Mouse (Mus musculus) MEL (cell line): Measurements from ENCODE around the gene Ski.

Experiments used
- BHLHE40 ChIP-seq: IDR thresholded peaks from 2 replicates; pipeline ENCODE4 v1.6.1; 2012; ENCODE audit warnings: low read depth, mild to moderate bottlenecking, inconsistent platforms, low read length, improper control_type of control experiment, borderline replicate concordance
- E2F4 ChIP-seq: IDR thresholded peaks from 2 replicates; pipeline ENCODE4 v1.6.1; 2011; ENCODE audit warnings: low read depth, low read length, improper control_type of control experiment, borderline replicate concordance
- ETS1 ChIP-seq: IDR thresholded peaks from 2 replicates; pipeline ENCODE4 v1.6.1; 2012; ENCODE audit warnings: low read depth, mild to moderate bottlenecking, inconsistent platforms, low read length, improper control_type of control experiment, moderate library complexity
- GABPA ChIP-seq: IDR thresholded peaks from 2 replicates; pipeline ENCODE4 v1.6.1; 2012; ENCODE audit warnings: low read depth, mild to moderate bottlenecking, inconsistent platforms, low read length, improper control_type of control experiment, moderate library complexity
- MAFK ChIP-seq: IDR thresholded peaks from 2 replicates; pipeline ENCODE4 v1.6.1; 2011; ENCODE audit warnings: low read depth, mild to moderate bottlenecking, low read length, improper control_type of control experiment, borderline replicate concordance
- TCF12 ChIP-seq: IDR thresholded peaks from 2 replicates; pipeline ENCODE4 v1.6.1; 2014; ENCODE audit warnings: low read depth, mild to moderate bottlenecking, inconsistent platforms, low read length, improper control_type of control experiment, moderate library complexity
- USF1 ChIP-seq: IDR thresholded peaks from 2 replicates; pipeline ENCODE4 v1.6.1; 2014; ENCODE audit warnings: low read depth, mild to moderate bottlenecking, inconsistent platforms, low read length, improper control_type of control experiment, moderate library complexity
- ZKSCAN1 ChIP-seq: IDR thresholded peaks from 2 replicates; pipeline ENCODE4 v1.6.1; 2012; ENCODE audit warnings: low read depth, mild to moderate bottlenecking, inconsistent platforms, low read length, improper control_type of control experiment, moderate library complexity

DNA sequence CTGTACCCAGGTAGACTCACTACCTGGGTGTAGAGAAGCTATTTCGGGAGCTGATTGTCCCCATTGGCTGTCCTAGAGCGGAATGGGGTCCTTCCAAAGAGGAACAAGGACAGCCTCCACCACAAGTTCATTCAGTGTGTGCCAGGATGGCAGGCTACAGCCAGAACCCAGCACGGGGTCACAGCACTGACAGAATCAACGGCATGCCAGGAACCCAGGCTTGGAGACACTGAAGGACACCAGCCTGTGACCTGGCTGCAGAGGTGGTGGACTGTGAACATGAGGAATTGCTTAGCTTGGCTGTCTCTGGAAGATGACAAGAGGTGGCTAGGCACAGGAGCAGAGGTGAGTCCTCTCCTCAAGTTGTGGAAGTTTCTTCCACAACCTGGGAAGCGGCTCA, 19.9 kb upstream of the Ski start:
- TF ChIP-seq ZKSCAN1 (no peak), GABPA (no peak), USF1 (no peak), MAFK (no peak), BHLHE40 (no peak), E2F4 (no peak), ETS1 (no peak), TCF12 (no peak)
